Mouse (Mus musculus): ENCODE data around the gene Mrnip.
A peak's percentile ranks its signal among the peaks of the same experiment; 100 is the strongest.

- no peak for TF ChIP-seq POLR2A (IDR thresholded peaks at IDR 0.05; ENCODE audit: control insufficient read depth, low read depth, low read length)
- TF ChIP-seq CTCF (IDR thresholded peaks at IDR 0.05; ENCODE audit: control insufficient read depth, insufficient read depth, insufficient replicate concordance, low read depth, low read length), result peak; percentile 93; the same call in 1 of the 2 replicates
Observed at GRCm38 (mm10) chr11:50161578-50162304, 12.5 kb upstream of the Mrnip start.

Data from testis, adult 2 months (tissue).